8 mouse cellular contexts compared by ENCODE assay signal in genomic region chr10:82047597-82048459, GRCm38 (mm10). TPM values are rescaled to one million over a fixed set of nuclear protein-coding genes. Genes with fewer than 3 reads are reported as not detected.
DNase-seq lines count a peak whose midpoint lies in the region; ATAC-seq and TF ChIP-seq lines count a peak whose summit lies in the region.

TSS of gene Zfp873 (plus strand) at chr10:82048123.

- WGBS in cerebellum, adult 2 months, result 9% methylated on average over 35 of the region's 35 CpGs
- 9% methylated on average over 35 of the region's 35 CpGs for WGBS in hindbrain, embryonic 10.5 days
- WGBS in lung, postnatal 0 days, result 8% methylated on average over 35 of the region's 35 CpGs

- peak within 1 kb of the TSS; percentile 75; the same call in 1 of the 2 replicates for H3K27ac ChIP-seq in cerebellum, adult 2 months (ENCODE audit: insufficient read depth, low read length)
- peak within 1 kb of the TSS; percentile 98 for H3K27ac ChIP-seq in hindbrain, embryonic 10.5 days
- H3K27ac ChIP-seq in lung, postnatal 0 days (ENCODE audit: low read length), result peak within 1 kb of the TSS; percentile 84

- no peak for TF ChIP-seq EP300 in lung, postnatal 0 days (IDR thresholded peaks at IDR 0.05)

- H3K9ac ChIP-seq in lung, postnatal 0 days (replicated peaks; ENCODE audit: low read depth), result peak within 1 kb of the TSS; percentile 57

- no peaks in the 10 kb centered on the region for H3K4me1 ChIP-seq in cerebellum, adult 2 months (ENCODE audit: control insufficient read depth, insufficient read depth, low read length)
- H3K4me1 ChIP-seq in hindbrain, embryonic 10.5 days (replicated peaks), result peaks cover 7% of the 10 kb centered on the region; the same call in 1 of the 2 replicates
- H3K4me1 ChIP-seq in lung, postnatal 0 days (ENCODE audit: insufficient read depth, low read depth, low read length), result 0 out of 2 replicates have a peak, but pooled peaks cover 4% of the 10 kb centered on the region

- TF ChIP-seq POLR2A in cerebellum, adult 2 months (IDR thresholded peaks at IDR 0.05; ENCODE audit: borderline replicate concordance, insufficient read depth, low read length), result peak; percentile 66; the same call in 1 of the 2 replicates

- H3K27me3 ChIP-seq in cerebellum, adult 2 months (ENCODE audit: control insufficient read depth, insufficient read depth, low read length), result no peaks in the 10 kb centered on the region
- no peaks in the 10 kb centered on the region for H3K27me3 ChIP-seq in hindbrain, embryonic 10.5 days (ENCODE audit: insufficient read depth, poor library complexity, severe bottlenecking)
- no peaks in the 10 kb centered on the region for H3K27me3 ChIP-seq in lung, postnatal 0 days (replicated peaks; ENCODE audit: insufficient read depth, low read length)

- peaks cover 35% of the 10 kb centered on the region for H3K36me3 ChIP-seq in hindbrain, embryonic 10.5 days
- no peaks in the 10 kb centered on the region for H3K36me3 ChIP-seq in lung, postnatal 0 days (ENCODE audit: insufficient read depth, low read length)

- TF ChIP-seq CTCF in cerebellum, adult 2 months (IDR thresholded peaks at IDR 0.05; ENCODE audit: borderline replicate concordance, insufficient read depth, low read depth, low read length), result no peak
- no peak for TF ChIP-seq CTCF in lung, postnatal 0 days (IDR thresholded peaks at IDR 0.05)

- peak; percentile 95 for DNase-seq in MEL-GATA-1-ER (ENCODE audit: extremely low read depth, low read depth)
- DNase-seq in cerebellum, adult 2 months, result peak; percentile 95 to 96
- peak; percentile 93 for DNase-seq in hindbrain, embryonic 10.5 days (ENCODE audit: low spot score)
- peak; percentile 96 for DNase-seq in layer of hippocampus, adult 9-11 months
- peak; percentile 96 for DNase-seq in lung, postnatal 0 days (ENCODE audit: low spot score)
- peak; percentile 84 for DNase-seq in ovary, postnatal 14 days (ENCODE audit: low spot score)
- DNase-seq in thymus, postnatal 14 days, result peak; percentile 95

- H3K4me2 ChIP-seq in lung, postnatal 0 days (replicated peaks; ENCODE audit: low read depth, low read length), result peak within 1 kb of the TSS; percentile 57

- H3K4me3 ChIP-seq in cerebellum, adult 2 months (replicated peaks; ENCODE audit: insufficient read depth, low read depth, low read length), result peak within 1 kb of the TSS; percentile 56
- H3K4me3 ChIP-seq in hindbrain, embryonic 10.5 days, result peak within 1 kb of the TSS; percentile 69
- peak within 1 kb of the TSS; percentile 59 for H3K4me3 ChIP-seq in lung, postnatal 0 days (ENCODE audit: low read depth, low read length)

- peaks cover 77% of the 10 kb centered on the region for H3K9me3 ChIP-seq in hindbrain, embryonic 10.5 days
- H3K9me3 ChIP-seq in lung, postnatal 0 days (ENCODE audit: low read length), result peaks cover 16% of the 10 kb centered on the region

- ATAC-seq in frontal cortex, adult (ENCODE audit: low TSS enrichment), result peak; percentile 100
- ATAC-seq in lung, postnatal 0 days, result peak; percentile 100

RNA-seq across cellular contexts. Expression of gene Zfp873, which starts in this region (rescaled TPM):
- polyA plus RNA-seq in cerebellum, adult 2 months (2012; rRNA removed), result 6.0 and 6.4 TPM in 2 replicates
- polyA plus RNA-seq in hindbrain, embryonic 10.5 days (2016; fragmentation: Nextera tagmentation; extraction: Ambion mirVana), result 13.2 and 15.0 TPM in 2 replicates
- polyA plus RNA-seq in lung, postnatal 0 days (2015; fragmentation: Nextera tagmentation; extraction: Ambion mirVana), result 5.1 and 5.5 TPM in 2 replicates

Comparison
In these comparisons a context has a peak if more than half of its experiments do, and no peak if none do; other contexts are left out.
1. Peak in every context shown above with its lines: DNase-seq, ATAC-seq, H3K4me3 ChIP-seq and H3K27ac ChIP-seq.